Mouse (Mus musculus): ENCODE results near the gene Csf2.
A peak's percentile ranks its signal among the peaks of the same experiment; 100 is the strongest.

Gene Csf2

GRCm38 (mm10) chr11:54236939-54237338 is 12.5 kb downstream of the Csf2 start:
- DNase-seq (ENCODE audit: low spot score in 2 of 2), result no peak

GRCm38 (mm10) chr11:54227478-54227877 is 22.0 kb downstream of the Csf2 start:
- no peak for DNase-seq (ENCODE audit: low spot score in 2 of 2)

GRCm38 (mm10) chr11:54224475-54224986 is 24.9 kb downstream of the Csf2 start:
- no peak for DNase-seq (ENCODE audit: low spot score in 2 of 2)

- DNase-seq (ENCODE audit: low spot score in 2 of 2), result no peak
Observed at GRCm38 (mm10) chr11:54223637-54224474, 25.6 kb downstream of the Csf2 start.

- DNase-seq (ENCODE audit: low spot score in 2 of 2), result no peak
Observed at GRCm38 (mm10) chr11:54219903-54220740, 29.3 kb downstream of the Csf2 start.

- DNase-seq (ENCODE audit: low spot score in 2 of 2), result no peak
Observed at GRCm38 (mm10) chr11:54219191-54219590, 30.3 kb downstream of the Csf2 start.

- no peak for DNase-seq (ENCODE audit: low spot score in 2 of 2)
Observed at GRCm38 (mm10) chr11:54217384-54217783, 32.1 kb downstream of the Csf2 start.

GRCm38 (mm10) chr11:54216091-54216490 is 33.4 kb downstream of the Csf2 start:
- no peak for DNase-seq (ENCODE audit: low spot score in 2 of 2)

- DNase-seq (ENCODE audit: low spot score in 2 of 2), result peak; percentile 57 to 73
Observed at GRCm38 (mm10) chr11:54214499-54215443, 34.7 kb downstream of the Csf2 start.

- DNase-seq (ENCODE audit: low spot score in 2 of 2), result no peak
Observed at GRCm38 (mm10) chr11:54213631-54214030, 35.8 kb downstream of the Csf2 start.

GRCm38 (mm10) chr11:54206993-54207392 is 42.5 kb downstream of the Csf2 start:
- no peak for DNase-seq (ENCODE audit: low spot score in 2 of 2)

- no peak for DNase-seq (ENCODE audit: low spot score in 2 of 2)
Observed at GRCm38 (mm10) chr11:54205366-54205765, 44.1 kb downstream of the Csf2 start.

- DNase-seq (ENCODE audit: low spot score in 2 of 2), result no peak
Observed at GRCm38 (mm10) chr11:54204781-54205180, 44.7 kb downstream of the Csf2 start.

GRCm38 (mm10) chr11:54203162-54203561 is 46.3 kb downstream of the Csf2 start:
- DNase-seq (ENCODE audit: low spot score in 2 of 2), result no peak

GRCm38 (mm10) chr11:54201881-54202685 is 47.4 kb downstream of the Csf2 start:
- DNase-seq (ENCODE audit: low spot score in 2 of 2), result no peak

GRCm38 (mm10) chr11:54201287-54201773 is 48.1 kb downstream of the Csf2 start:
- no peak for DNase-seq (ENCODE audit: low spot score in 2 of 2)
